Mouse (Mus musculus): ENCODE data around the gene Ackr2. TPM values are rescaled to one million over a fixed set of nuclear protein-coding genes. Genes with fewer than 3 reads are reported as not detected.

Ackr2 gene
- polyA plus RNA-seq, 1 experiment from 2014 or later = 14.8 TPM

DNA sequence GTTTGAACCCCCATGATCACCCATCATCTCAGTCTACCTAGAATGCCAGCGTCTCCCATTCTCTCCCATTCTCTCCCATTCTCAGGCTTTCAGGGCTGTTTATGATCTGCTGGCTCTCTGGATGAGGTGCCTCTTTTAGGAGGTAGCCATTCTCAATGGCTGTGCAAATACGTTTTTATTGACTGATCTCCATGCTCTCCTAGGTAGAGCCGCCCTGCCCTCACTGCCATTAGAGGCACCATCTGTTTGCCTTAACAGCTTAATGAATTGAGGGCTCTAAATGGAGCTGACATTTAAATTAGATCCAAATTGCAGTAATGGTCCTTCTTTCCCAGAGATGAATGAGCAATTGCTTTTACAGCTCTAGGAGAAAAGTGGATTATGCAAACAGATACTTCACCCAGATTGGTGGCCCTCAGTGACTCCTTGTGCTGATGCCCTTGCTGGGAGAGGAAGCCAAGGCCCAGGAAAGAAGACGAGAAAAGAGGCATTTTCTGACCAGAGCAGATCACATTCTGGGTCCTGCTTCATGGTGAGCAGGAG is 28.1 kb upstream of the Ackr2 start:
- Histone ChIP-seq H3K4me3 (ENCODE audit: low read depth, low read length) (no peak overlapping the region), H3K36me3 (ENCODE audit: insufficient read depth, low read length) (no peaks in the 10 kb centered on the region), H3K9me3 (ENCODE audit: low read length) (no peaks in the 10 kb centered on the region), H3K27ac (ENCODE audit: low read length) (no peak overlapping the region), H3K27me3 (replicated peaks; ENCODE audit: insufficient read depth, low read length) (no peaks in the 10 kb centered on the region), H3K4me2 (replicated peaks; ENCODE audit: low read depth, low read length) (no peak overlapping the region), H3K4me1 (ENCODE audit: insufficient read depth, low read depth, low read length) (no peaks in the 10 kb centered on the region; the same call in 1 of the 2 replicates), H3K9ac (replicated peaks; ENCODE audit: low read depth) (no peak overlapping the region)
- no peak for DNase-seq (ENCODE audit: low spot score)
- TF ChIP-seq EP300 (IDR thresholded peaks at IDR 0.05) (no peak), CTCF (IDR thresholded peaks at IDR 0.05) (no peak)
- WGBS = 62% methylated on average over 4 of the region's 4 CpGs
- no peak for ATAC-seq

DNA sequence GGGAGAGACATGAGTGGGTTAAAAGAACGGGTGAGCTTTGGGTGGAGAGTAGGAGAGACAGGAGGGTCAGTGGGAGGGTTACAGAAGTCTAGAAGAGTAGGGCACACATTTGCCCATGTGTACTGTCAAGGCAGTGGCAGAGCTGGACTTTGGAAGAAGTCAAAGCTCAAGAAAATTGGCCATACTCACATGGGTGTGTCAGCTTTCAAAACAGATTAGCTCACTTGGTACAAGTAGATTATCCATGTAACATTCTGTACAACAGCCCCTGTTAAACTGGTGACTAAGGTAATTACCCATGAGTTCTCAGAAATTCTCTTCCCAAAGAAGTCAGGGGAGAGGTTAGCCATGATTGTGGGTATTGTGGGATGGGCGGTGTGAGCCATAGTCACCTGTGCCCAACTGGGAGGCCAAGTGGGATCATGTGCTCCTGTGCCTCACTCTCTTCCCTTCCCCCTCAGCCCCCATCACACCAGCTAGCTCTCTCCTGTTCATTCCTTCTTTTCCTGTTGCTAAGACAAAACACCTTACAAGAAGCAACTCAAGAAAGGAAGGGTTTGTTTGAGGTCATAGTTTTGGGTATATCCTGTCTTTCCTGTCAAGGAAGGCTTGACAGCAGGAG is 26.0 kb upstream of the Ackr2 start:
- H3K27ac ChIP-seq (ENCODE audit: low read length) = no peak overlapping the region
- no peaks in the 10 kb centered on the region for H3K27me3 ChIP-seq (replicated peaks; ENCODE audit: insufficient read depth, low read length)
- no peaks in the 10 kb centered on the region for H3K36me3 ChIP-seq (ENCODE audit: insufficient read depth, low read length)
- DNase-seq (ENCODE audit: low spot score) (no peak), ATAC-seq (no peak)
- no peaks in the 10 kb centered on the region; the same call in 1 of the 2 replicates for H3K4me1 ChIP-seq (ENCODE audit: insufficient read depth, low read depth, low read length)
- no peak overlapping the region for H3K9ac ChIP-seq (replicated peaks; ENCODE audit: low read depth)
- TF ChIP-seq CTCF (IDR thresholded peaks at IDR 0.05) (no peak), EP300 (IDR thresholded peaks at IDR 0.05) (no peak)
- 83% methylated on average over 2 of the region's 2 CpGs for WGBS
- H3K9me3 ChIP-seq (ENCODE audit: low read length) = no peaks in the 10 kb centered on the region
- H3K4me3 ChIP-seq (ENCODE audit: low read depth, low read length) = no peak overlapping the region
- no peak overlapping the region for H3K4me2 ChIP-seq (replicated peaks; ENCODE audit: low read depth, low read length)

DNA sequence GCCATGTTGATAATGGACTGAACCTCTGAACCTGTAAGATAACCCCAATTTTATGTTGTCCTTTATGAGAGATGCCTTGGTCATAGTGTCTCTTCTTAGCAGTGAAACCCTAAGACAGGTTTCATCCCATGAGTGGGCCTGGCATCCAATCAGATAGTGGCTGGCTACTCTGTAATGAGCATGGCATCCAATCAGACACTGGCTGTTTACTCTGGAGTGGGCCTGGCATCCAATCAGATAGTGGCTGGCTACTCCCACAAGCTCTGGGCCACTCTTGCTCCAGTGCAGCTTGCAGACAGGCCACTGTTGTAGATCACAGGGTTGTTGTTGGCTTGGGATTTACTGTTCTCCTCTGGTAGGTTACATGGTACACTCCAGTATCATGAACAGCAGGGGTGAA is 24.6 kb upstream of the Ackr2 start:
- H3K4me3 ChIP-seq (ENCODE audit: low read depth, low read length) = no peak overlapping the region
- no peak overlapping the region for H3K27ac ChIP-seq (ENCODE audit: low read length)
- no peaks in the 10 kb centered on the region; the same call in 1 of the 2 replicates for H3K4me1 ChIP-seq (ENCODE audit: insufficient read depth, low read depth, low read length)
- H3K4me2 ChIP-seq (replicated peaks; ENCODE audit: low read depth, low read length) = no peak overlapping the region
- no peaks in the 10 kb centered on the region for H3K9me3 ChIP-seq (ENCODE audit: low read length)
- no peak for ATAC-seq
- no peak overlapping the region for H3K9ac ChIP-seq (replicated peaks; ENCODE audit: low read depth)
- no peak for TF ChIP-seq CTCF (IDR thresholded peaks at IDR 0.05)
- TF ChIP-seq EP300 (IDR thresholded peaks at IDR 0.05) = no peak
- DNase-seq (ENCODE audit: low spot score) = no peak
- H3K36me3 ChIP-seq (ENCODE audit: insufficient read depth, low read length) = no peaks in the 10 kb centered on the region
- no peaks in the 10 kb centered on the region for H3K27me3 ChIP-seq (replicated peaks; ENCODE audit: insufficient read depth, low read length)

DNA sequence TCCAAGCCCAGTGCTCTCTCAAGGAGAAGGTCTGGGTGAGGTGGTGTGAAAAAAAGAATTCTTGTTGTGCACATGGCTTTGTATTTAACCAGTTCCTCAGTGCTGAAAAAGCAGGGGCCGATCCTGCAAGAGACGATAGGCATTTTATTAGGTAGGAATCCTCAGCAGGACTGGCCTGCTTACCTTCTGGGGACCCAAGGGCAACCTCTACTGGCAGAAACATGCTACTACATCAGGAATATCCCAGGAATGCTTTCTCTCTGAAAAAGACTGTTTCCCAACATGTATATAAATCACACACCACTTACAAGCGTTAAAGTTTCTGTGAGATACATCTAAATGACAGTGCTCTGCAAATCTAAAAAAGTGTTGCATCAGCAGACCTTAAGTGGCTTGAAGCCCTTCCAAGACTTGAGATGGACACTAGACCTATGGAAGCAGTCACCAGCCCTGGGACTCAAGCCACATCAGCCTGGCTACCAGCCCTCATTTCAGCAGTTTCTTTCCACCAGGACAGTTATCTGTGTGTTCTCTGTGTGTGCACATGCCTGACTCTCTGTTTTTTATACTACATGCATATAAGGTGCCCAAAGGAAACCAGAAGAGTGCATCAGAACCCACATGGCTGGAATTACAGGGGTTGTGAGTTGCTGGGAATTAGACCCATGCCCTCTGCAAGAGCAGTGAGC is 21.0 kb upstream of the Ackr2 start:
- no peaks in the 10 kb centered on the region for H3K27me3 ChIP-seq (replicated peaks; ENCODE audit: insufficient read depth, low read length)
- ATAC-seq (0 out of 2 replicates have a peak, but pooled peaks have one; percentile 13), DNase-seq (ENCODE audit: low spot score) (peak; percentile 86)
- H3K36me3 ChIP-seq (ENCODE audit: insufficient read depth, low read length) = no peaks in the 10 kb centered on the region
- no peaks in the 10 kb centered on the region for H3K9me3 ChIP-seq (ENCODE audit: low read length)
- 0 out of 2 replicates have a peak overlapping the region, but pooled peaks have one; percentile 14 for H3K27ac ChIP-seq (ENCODE audit: low read length)
- no peak overlapping the region for H3K4me2 ChIP-seq (replicated peaks; ENCODE audit: low read depth, low read length)
- H3K4me1 ChIP-seq (ENCODE audit: insufficient read depth, low read depth, low read length) = no peaks in the 10 kb centered on the region
- no peak overlapping the region for H3K9ac ChIP-seq (replicated peaks; ENCODE audit: low read depth)
- 9% methylated on average over 3 of the region's 3 CpGs for WGBS
- H3K4me3 ChIP-seq (ENCODE audit: low read depth, low read length) = no peak overlapping the region
- TF ChIP-seq CTCF (IDR thresholded peaks at IDR 0.05) (peak; percentile 93), EP300 (IDR thresholded peaks at IDR 0.05) (no peak)

DNA sequence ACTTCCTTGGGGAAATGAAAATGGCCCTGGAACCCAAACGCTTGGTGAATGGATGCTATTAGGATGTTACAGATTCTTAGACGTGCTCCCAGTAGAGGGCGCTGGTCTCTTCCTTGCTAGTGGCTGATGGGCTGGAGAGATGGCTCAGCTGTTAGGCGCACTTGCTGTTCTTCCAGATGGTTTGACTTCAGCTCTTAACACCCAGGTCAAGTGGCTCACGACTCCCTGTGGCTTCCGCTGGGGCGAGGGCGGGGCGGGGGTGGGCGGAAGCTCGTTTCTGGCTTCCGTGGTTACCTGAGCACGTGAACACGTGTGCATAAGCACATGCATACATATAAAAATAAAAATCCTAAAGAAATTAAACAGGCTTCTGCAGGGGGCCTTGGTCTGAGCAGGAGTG is 17.3 kb upstream of the Ackr2 start:
- peak; percentile 91 for DNase-seq (ENCODE audit: low spot score)
- 17% methylated on average over 14 of the region's 14 CpGs for WGBS
- H3K9me3 ChIP-seq (ENCODE audit: low read length) = no peaks in the 10 kb centered on the region
- H3K4me2 ChIP-seq (replicated peaks; ENCODE audit: low read depth, low read length) = no peak overlapping the region
- peak; percentile 44 for ATAC-seq
- no peak overlapping the region for H3K9ac ChIP-seq (replicated peaks; ENCODE audit: low read depth)
- no peaks in the 10 kb centered on the region for H3K36me3 ChIP-seq (ENCODE audit: insufficient read depth, low read length)
- peak overlapping the region; percentile 70; the same call in 1 of the 2 replicates for H3K27ac ChIP-seq (ENCODE audit: low read length)
- H3K4me1 ChIP-seq (ENCODE audit: insufficient read depth, low read depth, low read length) = no peaks in the 10 kb centered on the region
- TF ChIP-seq EP300 (IDR thresholded peaks at IDR 0.05) (no peak), CTCF (IDR thresholded peaks at IDR 0.05) (peak; percentile 82)
- H3K27me3 ChIP-seq (replicated peaks; ENCODE audit: insufficient read depth, low read length) = no peaks in the 10 kb centered on the region
- H3K4me3 ChIP-seq (ENCODE audit: low read depth, low read length) = no peak overlapping the region

DNA sequence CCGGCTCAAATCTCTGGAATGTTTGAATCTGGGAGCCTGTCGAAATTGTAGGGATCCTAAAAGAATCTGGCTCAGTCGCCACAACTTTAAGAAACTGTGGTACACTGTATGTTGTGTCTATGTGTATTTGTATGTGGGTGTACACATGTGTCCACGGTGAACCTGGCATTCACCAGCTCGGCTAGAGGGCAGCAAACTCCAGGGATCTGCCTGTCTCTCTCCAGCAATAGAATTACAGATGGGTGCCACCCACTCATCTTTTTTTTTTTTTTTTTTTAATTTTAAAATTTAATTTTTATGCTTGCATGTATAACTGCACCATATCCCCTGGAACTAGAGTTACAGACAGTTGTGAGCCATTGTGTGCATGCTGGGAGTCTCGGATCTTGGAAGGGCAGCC is 16.9 kb upstream of the Ackr2 start:
- Histone ChIP-seq H3K4me3 (ENCODE audit: low read depth, low read length) (no peak overlapping the region), H3K4me1 (ENCODE audit: insufficient read depth, low read depth, low read length) (no peaks in the 10 kb centered on the region), H3K27ac (ENCODE audit: low read length) (peak overlapping the region; percentile 70), H3K27me3 (replicated peaks; ENCODE audit: insufficient read depth, low read length) (no peaks in the 10 kb centered on the region), H3K9me3 (ENCODE audit: low read length) (no peaks in the 10 kb centered on the region), H3K4me2 (replicated peaks; ENCODE audit: low read depth, low read length) (no peak overlapping the region), H3K9ac (replicated peaks; ENCODE audit: low read depth) (no peak overlapping the region), H3K36me3 (ENCODE audit: insufficient read depth, low read length) (no peaks in the 10 kb centered on the region)
- DNase-seq (ENCODE audit: low spot score) (no peak), ATAC-seq (peak; percentile 24; the same call in 1 of the 2 replicates)
- WGBS = 41% methylated on average over 6 of the region's 6 CpGs
- TF ChIP-seq EP300 (IDR thresholded peaks at IDR 0.05) = no peak
- peak; percentile 41 for TF ChIP-seq CTCF (IDR thresholded peaks at IDR 0.05)
